Mouse (Mus musculus) hindbrain, embryonic 10.5 days (tissue): ENCODE data around the gene Plekho2. TPM values are rescaled to one million over a fixed set of nuclear protein-coding genes. Genes with fewer than 3 reads are reported as not detected.

ENCODE experiments used
- DNase-seq: peaks from one replicate; pipeline ENCODE4 v3.0.0-alpha.2; 2017; ENCODE audit warnings: low spot score
- H3K27ac ChIP-seq: fragments of 300-500 bp; sonication (generic); 2 replicates; pipeline ENCODE4 v1.5.1; 2016; ENCODE audit warnings: mild to moderate bottlenecking, moderate library complexity
- H3K27me3 ChIP-seq: fragments of 300-500 bp; sonication (generic); 2 replicates; pipeline ENCODE4 v1.6.1; 2016; ENCODE audit warnings: mild to moderate bottlenecking; ENCODE audit not compliant: poor library complexity, insufficient read depth, severe bottlenecking
- H3K36me3 ChIP-seq: fragments of 300-500 bp; sonication (generic); 2 replicates; pipeline ENCODE4 v1.6.1; 2016; ENCODE audit warnings: mild to moderate bottlenecking, moderate library complexity
- H3K4me1 ChIP-seq: fragments of 300-500 bp; sonication (generic); replicated peaks from 2 replicates; pipeline ENCODE4 v1.6.1; 2016; ENCODE audit warnings: mild to moderate bottlenecking
- H3K4me3 ChIP-seq: fragments of 300-500 bp; sonication (generic); 2 replicates; pipeline ENCODE4 v1.5.1; 2016; ENCODE audit warnings: mild to moderate bottlenecking, moderate library complexity
- H3K9me3 ChIP-seq: fragments of 300-500 bp; sonication (generic); 2 replicates; pipeline ENCODE4 v1.6.1; 2016; ENCODE audit warnings: mild to moderate bottlenecking, moderate library complexity
- WGBS: fragments of 180-500 bp; shearing (Covaris S2); methylation state at CpG from one replicate; pipeline ENCODE4 v1.1.7; 2016; 5-methylcytosine and 5-hydroxymethylcytosine counted together
- polyA plus RNA-seq: library from polyadenylated mRNA; unstranded; fragments of >200 nt; fragmentation: Nextera tagmentation; extraction: Ambion mirVana; gene quantifications from 2 replicates; pipeline ENCODE4 v1.2.1, GENCODE M21; 2016

Plekho2 gene
- polyA plus RNA-seq, 1 experiment from 2014 or later, result 15.2 TPM

DNA sequence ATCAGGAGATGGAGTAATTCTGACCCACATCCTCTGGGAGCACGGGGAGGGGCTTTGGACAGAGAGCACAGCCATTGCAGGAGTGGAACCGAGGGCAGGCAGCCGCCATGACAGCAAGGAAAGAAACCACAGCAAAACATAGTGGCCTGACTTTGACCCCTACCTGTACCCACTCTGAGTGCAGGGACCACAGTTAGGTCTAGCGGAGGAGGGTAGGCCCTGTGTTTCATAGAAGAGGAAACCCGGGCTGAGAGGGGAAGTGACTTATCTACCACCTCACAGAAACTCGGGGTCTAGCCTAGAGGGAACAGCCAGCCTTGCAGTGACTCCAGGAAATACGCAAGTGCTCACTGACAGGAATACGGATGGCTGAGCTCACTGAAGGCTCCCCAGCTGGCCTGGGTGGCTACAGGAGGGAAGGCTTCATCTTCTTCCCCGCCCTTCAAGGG is 1.0 kb downstream of the Plekho2 start:
- WGBS, result 61% methylated on average over 9 of the region's 9 CpGs
- Histone ChIP-seq H3K4me3 (peak overlapping the region; percentile 70), H3K27me3 (no peaks in the 10 kb centered on the region), H3K4me1 (peaks cover 61% of the 10 kb centered on the region), H3K9me3 (no peaks in the 10 kb centered on the region), H3K36me3 (no peaks in the 10 kb centered on the region), H3K27ac (peak overlapping the region; percentile 36; the same call in 1 of the 2 replicates)
- peak; percentile 20 for DNase-seq

DNA sequence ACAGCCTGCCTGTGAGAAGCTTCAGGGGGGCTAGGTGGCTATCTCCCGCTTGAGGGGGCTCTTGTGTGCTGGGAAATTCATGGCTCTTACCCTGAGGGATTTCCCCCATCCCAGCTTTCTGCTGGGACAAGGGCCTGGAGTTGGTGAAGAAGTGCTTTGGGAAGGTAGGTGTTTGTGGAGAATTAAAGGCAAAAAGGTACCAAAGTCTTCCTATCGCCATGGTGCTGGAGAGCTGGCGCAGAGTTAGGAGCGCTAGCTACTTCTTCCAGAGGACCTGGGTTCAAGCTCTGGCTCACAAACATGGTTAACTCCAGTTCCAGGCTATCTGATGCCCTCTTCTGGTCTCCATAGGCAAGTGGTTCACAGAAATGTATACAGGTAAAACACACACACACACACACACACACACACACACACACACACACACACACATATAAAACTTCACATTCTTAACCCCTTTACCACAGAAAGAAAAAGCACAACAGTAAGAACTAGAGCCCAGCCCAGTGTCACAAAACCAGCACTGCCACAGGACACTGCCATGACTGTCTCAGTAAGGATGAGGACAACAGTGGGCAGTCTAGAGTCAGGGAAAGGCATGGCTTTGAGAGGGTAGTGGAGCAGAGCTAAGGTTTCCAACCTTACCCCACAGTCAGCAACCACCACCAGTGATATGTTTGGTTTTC is 2.2 kb downstream of the Plekho2 start:
- Histone ChIP-seq H3K27ac (0 out of 2 replicates have a peak overlapping the region, but pooled peaks have one; percentile 51), H3K4me1 (peaks cover 58% of the 10 kb centered on the region)

DNA sequence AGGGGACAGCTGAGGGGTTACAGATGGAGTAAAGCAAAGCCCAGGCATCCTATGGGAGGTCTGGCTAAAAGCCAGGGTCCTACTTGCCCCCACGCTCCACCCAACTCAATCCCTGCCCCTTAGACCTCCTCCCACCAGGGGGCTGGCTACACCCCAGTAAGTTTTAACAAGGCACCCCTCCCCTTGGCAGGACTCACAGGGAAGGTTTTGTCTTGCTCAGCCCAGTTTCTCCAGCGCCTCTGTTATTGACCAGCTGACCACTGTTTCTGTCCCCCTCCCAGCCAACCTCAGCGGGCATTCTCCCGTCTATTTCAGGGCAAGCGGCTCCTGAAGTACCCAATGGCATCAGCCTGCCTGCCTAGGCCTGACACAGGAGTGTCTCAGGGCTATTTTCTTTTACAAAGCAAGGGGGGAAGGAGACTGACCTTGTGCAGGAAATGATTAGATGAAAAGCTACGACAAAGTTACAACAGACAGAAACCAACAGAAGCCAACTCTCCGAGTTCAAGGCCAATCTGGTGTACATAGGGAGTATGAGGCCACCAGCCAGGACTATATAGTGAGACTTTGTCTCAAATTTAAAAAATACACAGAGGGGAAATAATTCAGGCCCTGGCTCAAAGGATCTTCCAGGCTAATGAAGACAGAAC is 2.9 kb downstream of the Plekho2 start:
- 38% methylated on average over 7 of the region's 7 CpGs for WGBS

More for the DNA sequence above, 2.2 kb downstream of the Plekho2 start:
- DNase-seq, result no peak
- no peak overlapping the region for H3K4me3 ChIP-seq
- no peaks in the 10 kb centered on the region for H3K9me3 ChIP-seq
- 89% methylated on average over 4 of the region's 4 CpGs for WGBS
- no peaks in the 10 kb centered on the region for H3K27me3 ChIP-seq
- H3K36me3 ChIP-seq, result peaks cover 4% of the 10 kb centered on the region

DNA sequence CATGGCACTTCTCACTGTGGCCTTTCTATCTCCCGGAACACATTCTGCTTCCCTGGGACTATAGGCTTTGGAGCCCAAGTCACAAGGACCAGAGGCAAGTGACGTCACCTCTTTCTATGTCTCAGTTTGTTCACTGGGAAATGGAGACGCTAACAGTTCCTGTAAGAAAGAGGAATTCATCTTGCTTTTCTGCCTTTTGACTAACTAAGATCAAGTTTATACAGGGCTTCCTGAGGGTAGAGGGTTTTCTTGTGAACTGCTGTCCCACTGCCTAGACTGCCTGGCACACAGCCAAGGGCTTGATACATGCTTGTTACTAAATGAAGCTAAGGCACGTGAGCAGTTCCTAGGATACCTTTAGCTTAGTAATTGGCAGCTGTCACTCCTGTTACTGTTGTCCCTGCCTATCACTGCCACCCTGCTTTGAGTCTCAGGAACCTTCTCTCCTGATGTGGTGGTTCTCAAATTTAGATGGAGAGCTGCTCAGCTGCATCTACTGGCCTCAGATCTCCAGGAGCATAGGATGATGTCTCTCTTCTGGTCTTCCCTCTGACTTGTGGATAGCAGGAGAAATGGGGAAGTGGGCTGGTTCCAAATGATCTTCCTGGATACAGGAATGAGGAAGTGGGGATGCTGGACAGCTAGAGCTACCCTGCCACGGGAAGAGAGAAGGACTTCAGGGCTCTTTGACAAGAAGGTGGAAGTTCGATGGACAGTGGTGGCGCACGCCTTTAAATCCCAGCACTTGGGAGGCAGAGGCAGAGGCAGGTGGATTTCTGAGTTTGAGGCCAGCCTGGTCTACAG is 4.2 kb downstream of the Plekho2 start:
- DNase-seq, result no peak
- no peak overlapping the region for H3K27ac ChIP-seq
- H3K36me3 ChIP-seq, result peaks cover 25% of the 10 kb centered on the region
- 90% methylated on average over 8 of the region's 8 CpGs for WGBS
- no peaks in the 10 kb centered on the region for H3K27me3 ChIP-seq
- H3K4me3 ChIP-seq, result no peak overlapping the region
- H3K4me1 ChIP-seq, result peaks cover 53% of the 10 kb centered on the region
- H3K9me3 ChIP-seq, result no peaks in the 10 kb centered on the region

More for the DNA sequence above, 2.9 kb downstream of the Plekho2 start:
- H3K4me1 ChIP-seq, result peaks cover 58% of the 10 kb centered on the region
- H3K27me3 ChIP-seq, result no peaks in the 10 kb centered on the region
- no peaks in the 10 kb centered on the region for H3K9me3 ChIP-seq
- no peak for DNase-seq
- no peak overlapping the region for H3K4me3 ChIP-seq
- peaks cover 11% of the 10 kb centered on the region for H3K36me3 ChIP-seq
- peak overlapping the region; percentile 51; the same call in 1 of the 2 replicates for H3K27ac ChIP-seq

DNA sequence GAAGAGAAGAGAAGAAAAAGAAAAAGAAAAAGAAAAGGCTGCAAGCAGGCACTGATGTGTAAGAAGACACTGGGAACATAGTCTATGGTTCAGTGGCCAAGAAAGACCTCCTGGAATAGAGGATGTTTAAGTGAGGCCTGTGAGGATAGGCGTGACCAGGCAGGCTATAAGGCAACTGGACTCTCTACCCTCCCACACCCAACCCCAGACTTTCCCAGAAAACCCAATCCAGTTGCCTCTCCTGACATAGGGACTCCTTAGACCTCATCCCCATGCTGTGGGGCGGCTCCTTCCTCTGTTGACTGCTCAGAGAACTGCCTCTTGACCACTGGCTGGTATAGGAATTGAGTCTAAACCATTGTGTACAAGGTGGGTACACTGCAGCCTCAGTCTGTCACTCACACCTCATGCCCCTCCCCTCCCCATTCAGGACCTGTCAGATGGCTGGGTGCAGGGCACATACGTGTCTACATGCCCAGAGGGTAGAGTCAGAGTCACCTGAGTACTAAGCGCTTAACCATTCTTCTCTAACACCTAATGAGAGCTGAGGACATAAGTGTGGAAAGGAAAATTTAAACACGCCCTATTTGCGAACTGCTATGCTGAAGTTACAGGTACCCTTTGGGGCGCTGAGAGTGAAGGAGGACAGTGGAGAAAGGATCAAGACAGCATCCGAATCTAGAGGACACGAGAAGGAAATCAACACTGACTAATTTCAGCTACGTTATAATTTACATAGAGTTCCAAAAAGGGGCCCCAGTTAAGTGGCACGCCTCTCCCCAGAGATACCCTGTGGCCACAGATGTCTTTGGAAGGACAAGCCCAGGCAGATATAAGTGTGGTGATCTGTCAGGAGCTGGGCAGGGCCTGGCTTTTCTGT is 5.1 kb downstream of the Plekho2 start:
- H3K9me3 ChIP-seq, result no peaks in the 10 kb centered on the region
- peaks cover 31% of the 10 kb centered on the region for H3K36me3 ChIP-seq
- no peak overlapping the region for H3K27ac ChIP-seq
- no peak overlapping the region for H3K4me3 ChIP-seq
- WGBS, result 84% methylated on average over 11 of the region's 11 CpGs
- H3K4me1 ChIP-seq, result peaks cover 49% of the 10 kb centered on the region
- DNase-seq, result no peak
- H3K27me3 ChIP-seq, result no peaks in the 10 kb centered on the region

DNA sequence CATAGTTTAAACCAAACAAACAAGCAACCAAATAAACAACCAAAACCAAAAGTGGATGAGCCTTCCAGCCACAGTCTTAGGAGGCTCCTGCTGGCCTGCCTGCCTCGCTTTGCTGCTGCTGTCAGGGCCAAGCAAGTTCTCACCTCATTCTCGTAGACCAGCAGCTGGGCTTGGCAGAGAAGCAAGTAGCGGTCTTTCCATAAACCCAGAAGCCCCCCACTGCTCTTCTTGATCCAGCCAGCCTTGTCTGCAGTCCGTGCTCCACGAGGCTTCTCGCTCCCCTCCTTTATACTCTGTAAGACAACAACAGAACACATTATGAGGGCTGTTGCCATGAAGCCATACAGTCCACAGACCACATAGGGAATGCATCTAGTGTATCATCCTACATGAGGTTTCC is 7.0 kb downstream of the Plekho2 start:
- peaks cover 31% of the 10 kb centered on the region for H3K4me1 ChIP-seq
- WGBS, result 81% methylated on average over 6 of the region's 6 CpGs
- DNase-seq, result no peak
- peaks cover 43% of the 10 kb centered on the region for H3K36me3 ChIP-seq
- H3K27ac ChIP-seq, result no peak overlapping the region
- H3K4me3 ChIP-seq, result no peak overlapping the region
- H3K9me3 ChIP-seq, result no peaks in the 10 kb centered on the region
- H3K27me3 ChIP-seq, result no peaks in the 10 kb centered on the region

DNA sequence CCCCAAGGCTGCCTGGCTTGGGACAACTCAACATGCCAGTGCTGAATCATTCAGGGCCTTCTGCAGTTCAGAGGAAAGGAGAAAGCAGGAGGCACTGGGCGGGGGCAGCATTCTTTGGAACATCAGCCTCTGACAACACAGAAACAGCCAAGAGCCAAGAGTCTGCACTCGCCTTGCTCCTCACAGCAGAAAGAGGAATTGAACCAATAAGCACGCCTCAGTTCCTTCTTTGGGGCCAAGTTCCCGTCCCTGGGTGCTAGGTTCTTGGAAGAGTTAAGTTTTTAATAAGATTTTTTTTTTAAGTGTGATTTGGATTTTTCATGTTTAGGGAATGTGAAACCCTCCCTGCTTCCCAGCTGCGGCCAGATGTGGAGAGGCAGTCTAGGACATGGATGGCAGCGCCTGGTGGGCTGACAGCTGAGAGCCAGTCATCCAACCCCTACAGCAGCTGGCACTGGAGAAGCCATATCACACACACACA is 10.3 kb downstream of the Plekho2 start:
- no peak for DNase-seq
- Histone ChIP-seq H3K36me3 (peaks cover 68% of the 10 kb centered on the region), H3K4me1 (peaks cover 2% of the 10 kb centered on the region), H3K27me3 (no peaks in the 10 kb centered on the region), H3K4me3 (no peak overlapping the region), H3K9me3 (no peaks in the 10 kb centered on the region), H3K27ac (no peak overlapping the region)
- WGBS, result 90% methylated on average over 6 of the region's 6 CpGs

DNA sequence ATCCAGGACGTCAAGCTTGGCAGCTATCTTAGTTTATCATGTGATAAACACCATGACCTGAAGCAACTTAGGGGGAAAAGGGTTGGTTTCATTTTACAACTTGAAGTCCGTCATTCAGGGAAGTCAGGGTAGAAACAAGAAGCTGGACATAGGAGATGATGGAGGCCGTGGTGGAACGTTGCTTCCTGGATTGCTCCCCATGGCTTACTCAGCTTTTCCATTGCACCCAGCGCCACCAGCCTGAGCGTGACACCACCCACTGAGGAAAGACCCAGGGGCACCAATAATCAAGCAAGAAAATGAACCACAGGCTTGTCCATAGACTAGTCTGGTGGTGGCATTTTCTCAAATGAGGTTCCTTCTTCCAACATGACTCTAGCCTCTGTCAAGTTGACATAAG is 11.1 kb downstream of the Plekho2 start:
- no peak overlapping the region for H3K27ac ChIP-seq
- 92% methylated on average over 6 of the region's 6 CpGs for WGBS
- H3K4me1 ChIP-seq, result no peaks in the 10 kb centered on the region
- no peaks in the 10 kb centered on the region for H3K27me3 ChIP-seq
- no peak overlapping the region for H3K4me3 ChIP-seq
- H3K36me3 ChIP-seq, result peaks cover 72% of the 10 kb centered on the region
- no peaks in the 10 kb centered on the region for H3K9me3 ChIP-seq
- no peak for DNase-seq

DNA sequence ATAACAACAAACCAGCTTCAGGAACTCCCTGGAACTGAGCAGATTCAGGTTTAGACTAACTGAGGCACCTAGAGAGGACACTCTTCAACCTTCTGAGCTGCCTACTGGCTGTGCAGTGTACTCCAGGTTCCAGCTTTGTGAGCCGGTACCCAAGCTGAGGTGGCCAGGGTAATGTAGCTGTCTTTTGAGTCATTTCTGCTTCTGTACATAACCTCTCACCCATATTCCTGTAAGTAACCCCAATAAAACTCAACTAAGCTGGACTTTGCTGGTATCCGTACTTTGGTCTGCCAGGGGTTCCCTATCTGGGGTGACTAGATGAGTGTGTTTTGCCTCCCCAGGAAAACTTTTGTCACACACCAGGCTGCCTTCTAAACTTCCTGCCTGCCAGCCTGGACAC is 15.1 kb downstream of the Plekho2 start:
- H3K27ac ChIP-seq, result no peak overlapping the region
- no peaks in the 10 kb centered on the region for H3K27me3 ChIP-seq
- no peak overlapping the region for H3K4me3 ChIP-seq
- DNase-seq, result no peak
- H3K4me1 ChIP-seq, result peaks cover 23% of the 10 kb centered on the region
- H3K9me3 ChIP-seq, result no peaks in the 10 kb centered on the region
- 100% methylated on average over 2 of the region's 2 CpGs for whole genome bisulfite sequencing
- H3K36me3 ChIP-seq, result peaks cover 69% of the 10 kb centered on the region

DNA sequence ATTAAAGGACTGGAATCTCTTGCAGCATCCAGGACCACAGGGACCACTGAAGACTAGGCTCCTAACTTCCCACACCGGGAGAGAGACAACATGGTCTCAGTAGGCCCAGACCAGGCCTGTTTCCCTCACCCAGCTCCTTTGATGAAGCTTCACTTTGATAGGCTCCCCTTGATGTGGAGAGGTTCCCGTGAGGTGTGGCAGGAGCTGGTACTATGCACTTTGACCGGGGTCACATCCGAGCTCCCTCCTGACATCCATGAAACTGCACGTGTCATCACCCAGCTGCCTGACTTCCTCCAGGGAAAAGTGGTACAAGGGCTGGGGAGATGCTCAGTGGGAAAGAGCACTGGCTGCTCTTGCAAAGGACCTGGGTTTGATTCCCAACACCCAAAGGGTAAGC is 16.8 kb downstream of the Plekho2 start:
- Histone ChIP-seq H3K4me1 (peaks cover 33% of the 10 kb centered on the region), H3K36me3 (peaks cover 75% of the 10 kb centered on the region), H3K27ac (peak overlapping the region; percentile 90), H3K4me3 (no peak overlapping the region), H3K9me3 (no peaks in the 10 kb centered on the region), H3K27me3 (no peaks in the 10 kb centered on the region)
- WGBS, result 92% methylated on average over 5 of the region's 5 CpGs
- DNase-seq, result no peak

DNA sequence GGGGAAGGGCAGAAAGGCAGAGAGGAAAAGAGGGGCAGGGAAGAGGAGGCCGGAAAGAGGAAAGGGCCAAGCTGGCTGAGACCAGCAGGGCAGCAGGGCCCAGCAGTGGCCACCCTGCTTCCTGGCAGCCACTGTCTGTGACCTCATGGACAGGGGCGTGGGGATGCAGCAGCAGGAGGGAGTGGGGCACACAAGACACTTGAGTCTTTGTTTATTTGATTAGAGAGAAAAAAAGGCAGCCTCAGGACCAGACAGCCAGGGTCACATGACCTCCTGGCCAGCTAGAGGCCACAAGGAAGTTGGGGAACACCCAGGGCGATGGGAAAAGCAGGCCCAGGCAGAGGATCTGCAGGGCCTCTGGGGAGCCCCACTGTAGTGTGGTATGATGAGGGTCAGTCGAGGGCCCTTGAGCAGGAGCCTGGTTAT is 17.7 kb downstream of the Plekho2 start:
- peak; percentile 66 for DNase-seq
- Histone ChIP-seq H3K4me3 (0 out of 2 replicates have a peak overlapping the region, but pooled peaks have one; percentile 2), H3K36me3 (peaks cover 78% of the 10 kb centered on the region), H3K27ac (peak overlapping the region; percentile 90), H3K4me1 (peaks cover 33% of the 10 kb centered on the region), H3K27me3 (no peaks in the 10 kb centered on the region), H3K9me3 (no peaks in the 10 kb centered on the region)
- WGBS, result 21% methylated on average over 4 of the region's 4 CpGs

DNA sequence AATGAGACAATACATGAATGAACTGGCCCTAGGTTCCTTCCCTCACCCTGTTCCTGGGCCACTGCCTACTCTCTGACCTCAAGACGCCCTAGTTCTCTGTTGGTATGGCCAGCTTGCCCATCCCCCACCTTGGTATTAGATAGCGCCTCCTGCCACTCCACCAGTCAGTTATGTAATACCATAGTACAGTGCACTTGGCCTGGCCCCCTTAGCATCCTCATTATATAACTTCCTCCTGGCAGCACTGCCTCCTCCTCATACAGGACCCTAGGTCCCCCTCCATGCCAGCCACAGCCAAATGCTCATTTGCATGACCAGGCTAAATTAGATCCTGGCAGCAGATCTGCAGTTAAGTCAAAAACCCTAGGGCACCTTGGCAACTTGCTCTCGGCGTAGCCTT is 18.8 kb downstream of the Plekho2 start:
- H3K27ac ChIP-seq, result peak overlapping the region; percentile 90
- no peak overlapping the region for H3K4me3 ChIP-seq
- peaks cover 33% of the 10 kb centered on the region for H3K4me1 ChIP-seq
- H3K36me3 ChIP-seq, result peaks cover 83% of the 10 kb centered on the region
- DNase-seq, result no peak
- WGBS, result 85% methylated on average over 4 of the region's 4 CpGs
- H3K27me3 ChIP-seq, result no peaks in the 10 kb centered on the region
- H3K9me3 ChIP-seq, result no peaks in the 10 kb centered on the region
